Mouse (Mus musculus) limb, embryonic 10.5 days (tissue): ENCODE data around the gene Rad17. TPM values are rescaled to one million over a fixed set of nuclear protein-coding genes. Genes with fewer than 3 reads are reported as not detected.

Source experiments
- DNase-seq: peaks from one replicate; pipeline ENCODE4 v3.0.0-alpha.2; 2017; ENCODE audit warnings: low spot score
- H3K27ac ChIP-seq: fragments of 300-500 bp; sonication (generic); 2 replicates; pipeline ENCODE4 v1.5.1; 2016; ENCODE audit warnings: mild to moderate bottlenecking
- H3K27me3 ChIP-seq: fragments of 300-500 bp; sonication (generic); 2 replicates; pipeline ENCODE4 v1.6.1; 2016; ENCODE audit warnings: low read depth, mild to moderate bottlenecking; ENCODE audit not compliant: poor library complexity, severe bottlenecking
- H3K36me3 ChIP-seq: fragments of 300-500 bp; sonication (generic); 2 replicates; pipeline ENCODE4 v1.6.1; 2016; ENCODE audit warnings: mild to moderate bottlenecking, moderate library complexity
- H3K4me1 ChIP-seq: fragments of 300-500 bp; sonication (generic); 2 replicates; pipeline ENCODE4 v1.6.1; 2016
- H3K4me3 ChIP-seq: fragments of 300-500 bp; sonication (generic); 2 replicates; pipeline ENCODE4 v1.5.1; 2016; ENCODE audit warnings: mild to moderate bottlenecking, moderate library complexity
- H3K9me3 ChIP-seq: fragments of 300-500 bp; sonication (generic); replicated peaks from 2 replicates; pipeline ENCODE4 v1.6.1; 2016; ENCODE audit warnings: mild to moderate bottlenecking
- WGBS: fragments of 180-500 bp; shearing (Covaris S2); methylation state at CpG from one replicate; pipeline ENCODE4 v1.1.7; 2016; 5-methylcytosine and 5-hydroxymethylcytosine counted together
- polyA plus RNA-seq: library from polyadenylated mRNA; unstranded; fragments of >200 nt; fragmentation: Nextera tagmentation; extraction: Ambion mirVana; gene quantifications from 2 replicates; pipeline ENCODE4 v1.2.1, GENCODE M21; 2016

The Rad17 gene
- polyA plus RNA-seq, 1 experiment from 2014 or later, result 25.8 TPM

- DNase-seq, result no peak
- Histone ChIP-seq H3K4me1 (peaks cover 6% of the 10 kb centered on the region; the same call in 1 of the 2 replicates), H3K27me3 (no peaks in the 10 kb centered on the region), H3K9me3 (no peaks in the 10 kb centered on the region), H3K4me3 (no peak overlapping the region), H3K27ac (no peak overlapping the region), H3K36me3 (no peaks in the 10 kb centered on the region)
- WGBS, result 89% methylated on average over 11 of the region's 11 CpGs
These were observed 47.1 kb downstream of the Rad17 start for GRCm38 (mm10) chr13:100603738-100604095.

GRCm38 (mm10) chr13:100603031-100603737 is 47.7 kb downstream of the Rad17 start:
- H3K27me3 ChIP-seq, result no peaks in the 10 kb centered on the region
- WGBS, result 86% methylated on average over 10 of the region's 10 CpGs
- H3K9me3 ChIP-seq, result no peaks in the 10 kb centered on the region
- no peak overlapping the region for H3K4me3 ChIP-seq
- no peak for DNase-seq
- peaks cover 6% of the 10 kb centered on the region; the same call in 1 of the 2 replicates for H3K4me1 ChIP-seq
- no peaks in the 10 kb centered on the region for H3K36me3 ChIP-seq
- H3K27ac ChIP-seq, result no peak overlapping the region

GRCm38 (mm10) chr13:100602239-100602902 is 48.5 kb downstream of the Rad17 start:
- no peaks in the 10 kb centered on the region for H3K27me3 ChIP-seq
- DNase-seq, result no peak
- 78% methylated on average over 5 of the region's 5 CpGs for WGBS
- no peak overlapping the region for H3K4me3 ChIP-seq
- H3K4me1 ChIP-seq, result peaks cover 6% of the 10 kb centered on the region; the same call in 1 of the 2 replicates
- no peaks in the 10 kb centered on the region for H3K36me3 ChIP-seq
- H3K9me3 ChIP-seq, result no peaks in the 10 kb centered on the region
- no peak overlapping the region for H3K27ac ChIP-seq

GRCm38 (mm10) chr13:100601034-100601433 is 49.8 kb downstream of the Rad17 start:
- DNase-seq, result no peak
- Histone ChIP-seq H3K9me3 (no peaks in the 10 kb centered on the region), H3K27ac (no peak overlapping the region), H3K36me3 (no peaks in the 10 kb centered on the region), H3K4me1 (peaks cover 12% of the 10 kb centered on the region), H3K4me3 (no peak overlapping the region), H3K27me3 (no peaks in the 10 kb centered on the region)
- 68% methylated on average over 8 of the region's 8 CpGs for WGBS

- peaks cover 12% of the 10 kb centered on the region for H3K4me1 ChIP-seq
- no peaks in the 10 kb centered on the region for H3K36me3 ChIP-seq
- no peak overlapping the region for H3K4me3 ChIP-seq
- no peaks in the 10 kb centered on the region for H3K27me3 ChIP-seq
- WGBS, result 85% methylated on average over 12 of the region's 12 CpGs
- no peak overlapping the region for H3K27ac ChIP-seq
- no peaks in the 10 kb centered on the region for H3K9me3 ChIP-seq
- DNase-seq, result no peak
These were observed 50.5 kb downstream of the Rad17 start for GRCm38 (mm10) chr13:100600317-100600716.

- no peaks in the 10 kb centered on the region for H3K9me3 ChIP-seq
- no peak for DNase-seq
- H3K27ac ChIP-seq, result no peak overlapping the region
- no peak overlapping the region for H3K4me3 ChIP-seq
- H3K27me3 ChIP-seq, result no peaks in the 10 kb centered on the region
- H3K4me1 ChIP-seq, result peaks cover 11% of the 10 kb centered on the region
- 87% methylated on average over 9 of the region's 9 CpGs for WGBS
- no peaks in the 10 kb centered on the region for H3K36me3 ChIP-seq
These were observed 53.6 kb downstream of the Rad17 start for GRCm38 (mm10) chr13:100597284-100597683.

GRCm38 (mm10) chr13:100595552-100595885 is 55.3 kb downstream of the Rad17 start:
- no peak for DNase-seq
- Histone ChIP-seq H3K27ac (no peak overlapping the region), H3K36me3 (no peaks in the 10 kb centered on the region), H3K4me1 (peaks cover 7% of the 10 kb centered on the region), H3K4me3 (no peak overlapping the region), H3K27me3 (no peaks in the 10 kb centered on the region), H3K9me3 (no peaks in the 10 kb centered on the region)
- WGBS, result 84% methylated on average over 3 of the region's 3 CpGs

- 80% methylated on average over 5 of the region's 5 CpGs for WGBS
- Histone ChIP-seq H3K36me3 (no peaks in the 10 kb centered on the region), H3K4me1 (peaks cover 7% of the 10 kb centered on the region), H3K27me3 (no peaks in the 10 kb centered on the region), H3K27ac (no peak overlapping the region), H3K4me3 (no peak overlapping the region), H3K9me3 (no peaks in the 10 kb centered on the region)
- DNase-seq, result no peak
These were observed 55.9 kb downstream of the Rad17 start for GRCm38 (mm10) chr13:100594838-100595551.

GRCm38 (mm10) chr13:100594041-100594792 is 56.6 kb downstream of the Rad17 start:
- Histone ChIP-seq H3K27me3 (no peaks in the 10 kb centered on the region), H3K36me3 (no peaks in the 10 kb centered on the region), H3K27ac (peak overlapping the region; percentile 56), H3K4me1 (peaks cover 7% of the 10 kb centered on the region), H3K4me3 (no peak overlapping the region), H3K9me3 (no peaks in the 10 kb centered on the region)
- no peak for DNase-seq
- 53% methylated on average over 13 of the region's 17 CpGs for WGBS

- Histone ChIP-seq H3K4me1 (no peaks in the 10 kb centered on the region), H3K27ac (no peak overlapping the region), H3K27me3 (no peaks in the 10 kb centered on the region), H3K4me3 (no peak overlapping the region), H3K36me3 (peaks cover 3% of the 10 kb centered on the region; the same call in 1 of the 2 replicates), H3K9me3 (no peaks in the 10 kb centered on the region)
- WGBS, result 91% methylated on average over 12 of the region's 12 CpGs
- DNase-seq, result no peak
These were observed 62.2 kb downstream of the Rad17 start for GRCm38 (mm10) chr13:100588646-100589045.

GRCm38 (mm10) chr13:100582144-100582543 is 68.7 kb downstream of the Rad17 start:
- no peak for DNase-seq
- 48% methylated on average over 6 of the region's 6 CpGs for WGBS
- H3K4me3 ChIP-seq, result no peak overlapping the region

GRCm38 (mm10) chr13:100581701-100582100 is 69.2 kb downstream of the Rad17 start:
- no peak overlapping the region for H3K27ac ChIP-seq
- no peaks in the 10 kb centered on the region for H3K27me3 ChIP-seq
- no peaks in the 10 kb centered on the region for H3K36me3 ChIP-seq
- no peaks in the 10 kb centered on the region for H3K9me3 ChIP-seq
- H3K4me3 ChIP-seq, result no peak overlapping the region
- 32% methylated on average over 3 of the region's 3 CpGs for WGBS
- DNase-seq, result no peak
- peaks cover 3% of the 10 kb centered on the region; the same call in 1 of the 2 replicates for H3K4me1 ChIP-seq

More at GRCm38 (mm10) chr13:100582144-100582543, 68.7 kb downstream of the Rad17 start:
- no peaks in the 10 kb centered on the region for H3K27me3 ChIP-seq
- H3K4me1 ChIP-seq, result peaks cover 3% of the 10 kb centered on the region; the same call in 1 of the 2 replicates
- no peaks in the 10 kb centered on the region for H3K9me3 ChIP-seq
- no peaks in the 10 kb centered on the region for H3K36me3 ChIP-seq
- no peak overlapping the region for H3K27ac ChIP-seq
